Comparison of ENCODE assay signal across 16 mouse cellular contexts in genomic region chr14:18020636-18021035, GRCm38 (mm10).
A peak's percentile ranks its signal among the peaks of the same experiment; 100 is the strongest.
DNase-seq lines count a peak whose midpoint lies in the region; ATAC-seq and TF ChIP-seq lines count a peak whose summit lies in the region.
"Had no signal": no experiment of that assay in that cellular context is flagged by ENCODE, and none has a peak within 500 bp of the region (broad histone marks: within the 10 kb centered on the region; RNA-seq: fewer than 3 reads in every experiment).

No protein-coding gene starts in this region.

- no peaks in the 10 kb centered on the region for H3K9me3 ChIP-seq in midbrain, postnatal 0 days (ENCODE audit: low read length)
- no peaks in the 10 kb centered on the region for H3K9me3 ChIP-seq in midbrain, embryonic 15.5 days
- H3K9me3 ChIP-seq: forebrain, embryonic 10.5 days; limb, embryonic 15.5 days; lung, embryonic 15.5 days; megakaryocyte, embryonic 14.5 days; stomach, embryonic 15.5 days had no signal

- no peak overlapping the region for H3K27ac ChIP-seq in midbrain, postnatal 0 days (ENCODE audit: low read depth, low read length)
- H3K27ac ChIP-seq in midbrain, embryonic 15.5 days = no peak overlapping the region
- H3K27ac ChIP-seq: forebrain, embryonic 10.5 days; limb, embryonic 15.5 days; lung, embryonic 15.5 days; stomach, embryonic 15.5 days had no signal

- H3K4me2 ChIP-seq in midbrain, postnatal 0 days (ENCODE audit: low read depth, low read length, poor library complexity, severe bottlenecking) = no peak overlapping the region
- H3K4me2 ChIP-seq in midbrain, embryonic 15.5 days = no peak overlapping the region
- H3K4me2 ChIP-seq: limb, embryonic 15.5 days; lung, embryonic 15.5 days; stomach, embryonic 15.5 days had no signal

- no peaks in the 10 kb centered on the region for H3K27me3 ChIP-seq in midbrain, postnatal 0 days (ENCODE audit: insufficient read depth, low read length)
- no peaks in the 10 kb centered on the region for H3K27me3 ChIP-seq in midbrain, embryonic 15.5 days (replicated peaks)
- H3K27me3 ChIP-seq: limb, embryonic 15.5 days; lung, embryonic 15.5 days; stomach, embryonic 15.5 days had no signal

- ATAC-seq in midbrain, postnatal 0 days (ENCODE audit: low FRiP score) = no peak
- no peak for ATAC-seq in midbrain, embryonic 15.5 days (replicated peaks)

- TF ChIP-seq POLR2A in lung, adult 2 months (IDR thresholded peaks at IDR 0.05; ENCODE audit: borderline replicate concordance, extremely low read depth, low read depth, low read length) = no peak

- no peak overlapping the region for H3K9ac ChIP-seq in midbrain, postnatal 0 days (replicated peaks; ENCODE audit: low read length, poor library complexity, severe bottlenecking)
- H3K9ac ChIP-seq in midbrain, embryonic 15.5 days = no peak overlapping the region
- H3K9ac ChIP-seq: limb, embryonic 15.5 days; lung, embryonic 15.5 days; stomach, embryonic 15.5 days had no signal

- WGBS in midbrain, postnatal 0 days = 87% methylated on average over 3 of the region's 3 CpGs
- 88% methylated on average over 3 of the region's 3 CpGs for WGBS in midbrain, embryonic 15.5 days
- WGBS in lung, adult 2 months = 77% methylated on average over 3 of the region's 3 CpGs

- no peaks in the 10 kb centered on the region for H3K4me1 ChIP-seq in midbrain, postnatal 0 days (ENCODE audit: insufficient read depth, low read length)
- no peaks in the 10 kb centered on the region for H3K4me1 ChIP-seq in midbrain, embryonic 15.5 days
- H3K4me1 ChIP-seq in lung, adult 2 months (ENCODE audit: control insufficient read depth, insufficient read depth, low read length) = peaks cover 2% of the 10 kb centered on the region; the same call in 1 of the 2 replicates
- H3K4me1 ChIP-seq: forebrain, embryonic 10.5 days; limb, embryonic 15.5 days; lung, embryonic 15.5 days; stomach, embryonic 15.5 days had no signal

- no peak for TF ChIP-seq CTCF in midbrain, postnatal 0 days (IDR thresholded peaks at IDR 0.05)
- TF ChIP-seq CTCF in lung, adult 2 months (IDR thresholded peaks at IDR 0.05; ENCODE audit: insufficient read depth, low read length) = no peak

- no peak overlapping the region for H3K4me3 ChIP-seq in midbrain, postnatal 0 days (ENCODE audit: low read depth, low read length)
- no peak overlapping the region for H3K4me3 ChIP-seq in midbrain, embryonic 15.5 days
- no peak overlapping the region for H3K4me3 ChIP-seq in lung, adult 2 months (replicated peaks; ENCODE audit: extremely low read depth, low read depth, low read length)
- H3K4me3 ChIP-seq: forebrain, embryonic 10.5 days; limb, embryonic 15.5 days; lung, embryonic 15.5 days; megakaryocyte, embryonic 14.5 days; stomach, embryonic 15.5 days had no signal

- no peaks in the 10 kb centered on the region for H3K36me3 ChIP-seq in midbrain, postnatal 0 days (ENCODE audit: insufficient read depth, low read length)
- H3K36me3 ChIP-seq in midbrain, embryonic 15.5 days (replicated peaks) = no peaks in the 10 kb centered on the region
- H3K36me3 ChIP-seq: forebrain, embryonic 10.5 days; limb, embryonic 15.5 days; lung, embryonic 15.5 days; stomach, embryonic 15.5 days had no signal

- DNase-seq in adrenal gland, adult 2 months = peak; percentile 29
- no peak for DNase-seq in adrenal gland, adult 18-20 months (ENCODE audit: low spot score in 2 of 2)
- DNase-seq in midbrain, postnatal 0 days (ENCODE audit: low spot score) = peak; percentile 14
- peak; percentile 71 to 78 for DNase-seq in cerebellum, postnatal 10 days
- DNase-seq in ovary, postnatal 36 days (ENCODE audit: low spot score) = peak; percentile 15
- DNase-seq in lung, adult 2 months = no peak
- no peak for DNase-seq in embryo, embryonic 10 days (ENCODE audit: low spot score)
- DNase-seq: gastrocnemius, postnatal 10 days; kidney, adult 11 months; kidney, postnatal 36 days had no signal

Comparison
In these comparisons a context has a peak if more than half of its experiments do, and no peak if none do; other contexts are left out.
1. DNase-seq: peak in adrenal gland, adult 2 months (single experiment), midbrain, postnatal 0 days (single experiment), cerebellum, postnatal 10 days (2 of 2) and ovary, postnatal 36 days (single experiment); none in adrenal gland, adult 18-20 months (0 of 2), lung, adult 2 months (single experiment) and embryo, embryonic 10 days (single experiment).